Mouse (Mus musculus): ENCODE data around the gene Atg4a. TPM values are rescaled to one million over a fixed set of nuclear protein-coding genes. Genes with fewer than 3 reads are reported as not detected.

The Atg4a gene
- 17.6 and 18.1 TPM in 2 replicates for polyA plus RNA-seq (2015; fragmentation: Nextera tagmentation; extraction: Ambion mirVana)

- Histone ChIP-seq H3K4me2 (peak within 1 kb of the TSS; percentile 64), H3K27ac (peak within 1 kb of the TSS; percentile 51; the same call in 1 of the 2 replicates), H3K27me3 (peaks cover 17% of the 10 kb centered on the region), H3K4me1 (no peaks in the 10 kb centered on the region), H3K9ac (peak within 1 kb of the TSS; percentile 66), H3K4me3 (peak within 1 kb of the TSS; percentile 53), H3K9me3 (no peaks in the 10 kb centered on the region), H3K36me3 (no peaks in the 10 kb centered on the region)
- ATAC-seq (ENCODE audit: insufficient number of reproducible peaks, insufficient read depth, low FRiP score, low TSS enrichment, low read depth): peak; percentile 95
- 25% methylated on average over 23 of the region's 23 CpGs for WGBS
Measured at GRCm38 (mm10) chrX:140956272-140956940, at the start of gene Atg4a, which contains the start of gene Psmd10. TSS of gene Atg4a (plus strand) at chrX:140956907. TSS of gene Psmd10 (minus strand) at chrX:140956728.

GRCm38 (mm10) chrX:140907360-140907759 is 49.3 kb upstream of the Atg4a start, which contains the start of gene Vsig1:
TSS of gene Vsig1 (plus strand) at chrX:140907608.
- no peaks in the 10 kb centered on the region for H3K36me3 ChIP-seq
- ATAC-seq (ENCODE audit: insufficient number of reproducible peaks, insufficient read depth, low FRiP score, low TSS enrichment, low read depth): no peak
- H3K27me3 ChIP-seq: peaks cover 24% of the 10 kb centered on the region
- no peak within 1 kb of the TSS for H3K27ac ChIP-seq
- no peaks in the 10 kb centered on the region for H3K4me1 ChIP-seq
- no peak within 1 kb of the TSS for H3K4me2 ChIP-seq
- 67% methylated on average over 7 of the region's 7 CpGs for WGBS
- no peaks in the 10 kb centered on the region for H3K9me3 ChIP-seq
- no peak within 1 kb of the TSS for H3K9ac ChIP-seq
- no peak within 1 kb of the TSS for H3K4me3 ChIP-seq

GRCm38 (mm10) chrX:140921321-140921720 is 35.4 kb upstream of the Atg4a start:
- no peak for ATAC-seq (ENCODE audit: insufficient number of reproducible peaks, insufficient read depth, low FRiP score, low TSS enrichment, low read depth)
- Histone ChIP-seq H3K27ac (peak overlapping the region; percentile 51), H3K27me3 (peaks cover 68% of the 10 kb centered on the region)

GRCm38 (mm10) chrX:140932066-140932465 is 24.6 kb upstream of the Atg4a start:
- no peaks in the 10 kb centered on the region for H3K4me1 ChIP-seq

More at GRCm38 (mm10) chrX:140921321-140921720, 35.4 kb upstream of the Atg4a start:
- H3K9me3 ChIP-seq: no peaks in the 10 kb centered on the region
- 53% methylated on average over 6 of the region's 6 CpGs for WGBS
- no peaks in the 10 kb centered on the region for H3K36me3 ChIP-seq
- H3K9ac ChIP-seq: no peak overlapping the region
- no peak overlapping the region for H3K4me2 ChIP-seq
- peaks cover 7% of the 10 kb centered on the region; the same call in 1 of the 2 replicates for H3K4me1 ChIP-seq
- H3K4me3 ChIP-seq: no peak overlapping the region

GRCm38 (mm10) chrX:140933263-140933662 is 23.4 kb upstream of the Atg4a start:
- H3K27ac ChIP-seq: no peak overlapping the region
- no peak overlapping the region for H3K4me3 ChIP-seq
- no peak overlapping the region for H3K9ac ChIP-seq
- 82% methylated on average over 3 of the region's 3 CpGs for WGBS
- no peaks in the 10 kb centered on the region for H3K4me1 ChIP-seq
- ATAC-seq (ENCODE audit: insufficient number of reproducible peaks, insufficient read depth, low FRiP score, low TSS enrichment, low read depth): no peak
- no peaks in the 10 kb centered on the region for H3K9me3 ChIP-seq
- no peaks in the 10 kb centered on the region for H3K36me3 ChIP-seq
- peaks cover 45% of the 10 kb centered on the region for H3K27me3 ChIP-seq
- no peak overlapping the region for H3K4me2 ChIP-seq

More at GRCm38 (mm10) chrX:140932066-140932465, 24.6 kb upstream of the Atg4a start:
- Histone ChIP-seq H3K27me3 (peaks cover 51% of the 10 kb centered on the region), H3K9ac (no peak overlapping the region), H3K4me3 (no peak overlapping the region), H3K4me2 (no peak overlapping the region), H3K27ac (no peak overlapping the region), H3K36me3 (no peaks in the 10 kb centered on the region), H3K9me3 (no peaks in the 10 kb centered on the region)
- ATAC-seq (ENCODE audit: insufficient number of reproducible peaks, insufficient read depth, low FRiP score, low TSS enrichment, low read depth): no peak
- 61% methylated on average over 3 of the region's 3 CpGs for WGBS

- no peaks in the 10 kb centered on the region for H3K36me3 ChIP-seq
- no peak overlapping the region for H3K4me2 ChIP-seq
- H3K4me1 ChIP-seq: no peaks in the 10 kb centered on the region
- no peaks in the 10 kb centered on the region for H3K9me3 ChIP-seq
- H3K27me3 ChIP-seq: peaks cover 52% of the 10 kb centered on the region
- WGBS: 76% methylated on average over 5 of the region's 5 CpGs
- no peak overlapping the region for H3K9ac ChIP-seq
- H3K27ac ChIP-seq: no peak overlapping the region
- no peak overlapping the region for H3K4me3 ChIP-seq
- no peak for ATAC-seq (ENCODE audit: insufficient number of reproducible peaks, insufficient read depth, low FRiP score, low TSS enrichment, low read depth)
Measured at GRCm38 (mm10) chrX:140936271-140936670, 20.4 kb upstream of the Atg4a start.

GRCm38 (mm10) chrX:140953618-140954017 is 3.1 kb upstream of the Atg4a start:
- no peak for ATAC-seq (ENCODE audit: insufficient number of reproducible peaks, insufficient read depth, low FRiP score, low TSS enrichment, low read depth)
- no peaks in the 10 kb centered on the region for H3K4me1 ChIP-seq
- 0 out of 2 replicates have a peak, but pooled peaks cover 6% of the 10 kb centered on the region for H3K36me3 ChIP-seq
- H3K27ac ChIP-seq: no peak overlapping the region
- no peak overlapping the region for H3K4me3 ChIP-seq
- H3K9ac ChIP-seq: no peak overlapping the region
- no peak overlapping the region for H3K4me2 ChIP-seq
- WGBS: 88% methylated on average over 4 of the region's 4 CpGs
- no peaks in the 10 kb centered on the region for H3K9me3 ChIP-seq
- peaks cover 21% of the 10 kb centered on the region for H3K27me3 ChIP-seq

GRCm38 (mm10) chrX:140956959-140957358 is 252 bp downstream of the Atg4a start:
- Histone ChIP-seq H3K9me3 (no peaks in the 10 kb centered on the region), H3K4me2 (peak overlapping the region; percentile 64), H3K36me3 (no peaks in the 10 kb centered on the region), H3K4me1 (no peaks in the 10 kb centered on the region), H3K9ac (peak overlapping the region; percentile 58), H3K4me3 (peak overlapping the region; percentile 53), H3K27me3 (peaks cover 17% of the 10 kb centered on the region), H3K27ac (no peak overlapping the region)
- WGBS: 30% methylated on average over 5 of the region's 5 CpGs
- ATAC-seq (ENCODE audit: insufficient number of reproducible peaks, insufficient read depth, low FRiP score, low TSS enrichment, low read depth): peak; percentile 45; the same call in 1 of the 2 replicates

GRCm38 (mm10) chrX:140978943-140979342 is 22.2 kb downstream of the Atg4a start:
- Histone ChIP-seq H3K27ac (no peak overlapping the region), H3K36me3 (no peaks in the 10 kb centered on the region), H3K4me2 (no peak overlapping the region), H3K27me3 (peaks cover 57% of the 10 kb centered on the region), H3K4me1 (peaks cover 5% of the 10 kb centered on the region; the same call in 1 of the 2 replicates), H3K9ac (no peak overlapping the region), H3K4me3 (no peak overlapping the region), H3K9me3 (no peaks in the 10 kb centered on the region)
- no peak for ATAC-seq (ENCODE audit: insufficient number of reproducible peaks, insufficient read depth, low FRiP score, low TSS enrichment, low read depth)
- WGBS: 95% methylated on average over 1 of the region's 1 CpGs

GRCm38 (mm10) chrX:140979546-140979945 is 22.8 kb downstream of the Atg4a start:
- Histone ChIP-seq H3K27ac (0 out of 2 replicates have a peak overlapping the region, but pooled peaks have one; percentile 64), H3K36me3 (no peaks in the 10 kb centered on the region), H3K9me3 (no peaks in the 10 kb centered on the region), H3K9ac (no peak overlapping the region), H3K4me1 (peaks cover 5% of the 10 kb centered on the region; the same call in 1 of the 2 replicates), H3K4me3 (no peak overlapping the region), H3K27me3 (peaks cover 60% of the 10 kb centered on the region), H3K4me2 (no peak overlapping the region)
- whole genome bisulfite sequencing: 44% methylated on average over 2 of the region's 2 CpGs
- no peak for ATAC-seq (ENCODE audit: insufficient number of reproducible peaks, insufficient read depth, low FRiP score, low TSS enrichment, low read depth)

- H3K4me2 ChIP-seq: no peak overlapping the region
- H3K4me1 ChIP-seq: peaks cover 5% of the 10 kb centered on the region; the same call in 1 of the 2 replicates
- no peaks in the 10 kb centered on the region for H3K36me3 ChIP-seq
- 61% methylated on average over 4 of the region's 4 CpGs for WGBS
- H3K27me3 ChIP-seq: peaks cover 66% of the 10 kb centered on the region
- H3K4me3 ChIP-seq: no peak overlapping the region
- peak overlapping the region; percentile 64 for H3K27ac ChIP-seq
- H3K9me3 ChIP-seq: no peaks in the 10 kb centered on the region
- ATAC-seq (ENCODE audit: insufficient number of reproducible peaks, insufficient read depth, low FRiP score, low TSS enrichment, low read depth): no peak
- no peak overlapping the region for H3K9ac ChIP-seq
Measured at GRCm38 (mm10) chrX:140980163-140980562, 23.5 kb downstream of the Atg4a start.
